Mouse (Mus musculus): ENCODE measurements around the gene Cox4i1. TPM values are rescaled to one million over a fixed set of nuclear protein-coding genes. Genes with fewer than 3 reads are reported as not detected.
A peak's percentile ranks its signal among the peaks of the same experiment; 100 is the strongest.

Gene Cox4i1
- polyA plus RNA-seq, 1 experiment = 728 TPM

DNA sequence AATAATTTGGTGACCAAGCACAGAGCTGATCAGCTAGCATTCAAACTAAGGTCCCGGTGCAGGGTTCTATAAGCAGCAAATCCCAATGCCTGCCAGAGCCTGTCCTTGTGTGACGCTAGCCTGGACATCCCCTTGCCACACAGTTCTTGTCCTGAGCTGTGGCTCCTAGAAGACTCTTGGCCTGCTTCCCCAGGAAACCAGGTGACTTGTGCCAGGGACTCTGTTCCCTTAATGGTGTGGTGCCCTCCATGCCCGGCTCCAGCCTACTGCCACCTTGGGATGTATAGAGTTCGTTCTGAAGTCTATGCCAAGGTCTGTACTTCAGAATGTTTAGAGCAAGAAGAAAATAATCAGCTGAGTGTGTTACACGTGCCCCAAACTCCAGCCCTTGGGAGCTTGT, 18.6 kb downstream of the Cox4i1 start:
- DNase-seq = no peak
- no peak overlapping the region for H3K4me3 ChIP-seq (replicated peaks; ENCODE audit: extremely low read depth, low read depth, low read length)
- no peaks in the 10 kb centered on the region for H3K4me1 ChIP-seq (ENCODE audit: control insufficient read depth, insufficient read depth, low read length)
- TF ChIP-seq CTCF (IDR thresholded peaks at IDR 0.05; ENCODE audit: insufficient read depth, low read length) (no peak), POLR2A (IDR thresholded peaks at IDR 0.05; ENCODE audit: borderline replicate concordance, extremely low read depth, low read depth, low read length) (no peak)
- WGBS = 81% methylated on average over 5 of the region's 5 CpGs

DNA sequence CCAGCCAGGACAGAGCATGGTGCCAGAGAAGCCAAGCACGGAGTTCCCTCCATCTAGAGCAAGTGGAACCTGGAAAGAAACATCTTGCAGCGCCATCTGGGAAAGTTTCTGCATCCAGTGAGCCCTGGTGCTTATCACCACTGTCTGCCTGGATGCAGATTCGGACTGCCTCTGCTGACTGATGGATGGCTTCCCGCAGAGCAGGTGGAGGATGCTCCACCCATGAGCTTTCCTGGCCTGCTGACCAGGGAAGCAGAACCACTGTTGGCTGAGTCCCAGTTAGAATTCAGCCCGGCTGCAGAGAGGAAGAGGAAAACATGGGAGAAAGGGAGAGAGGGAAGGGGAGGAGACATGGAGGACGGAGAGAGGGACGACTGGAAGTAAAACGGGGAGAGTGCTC, 19.8 kb downstream of the Cox4i1 start:
- 49% methylated on average over 8 of the region's 8 CpGs for WGBS
- no peak for DNase-seq
- TF ChIP-seq POLR2A (IDR thresholded peaks at IDR 0.05; ENCODE audit: borderline replicate concordance, extremely low read depth, low read depth, low read length) (no peak), CTCF (IDR thresholded peaks at IDR 0.05; ENCODE audit: insufficient read depth, low read length) (no peak)
- Histone ChIP-seq H3K4me3 (replicated peaks; ENCODE audit: extremely low read depth, low read depth, low read length) (no peak overlapping the region), H3K4me1 (ENCODE audit: control insufficient read depth, insufficient read depth, low read length) (no peaks in the 10 kb centered on the region)

DNA sequence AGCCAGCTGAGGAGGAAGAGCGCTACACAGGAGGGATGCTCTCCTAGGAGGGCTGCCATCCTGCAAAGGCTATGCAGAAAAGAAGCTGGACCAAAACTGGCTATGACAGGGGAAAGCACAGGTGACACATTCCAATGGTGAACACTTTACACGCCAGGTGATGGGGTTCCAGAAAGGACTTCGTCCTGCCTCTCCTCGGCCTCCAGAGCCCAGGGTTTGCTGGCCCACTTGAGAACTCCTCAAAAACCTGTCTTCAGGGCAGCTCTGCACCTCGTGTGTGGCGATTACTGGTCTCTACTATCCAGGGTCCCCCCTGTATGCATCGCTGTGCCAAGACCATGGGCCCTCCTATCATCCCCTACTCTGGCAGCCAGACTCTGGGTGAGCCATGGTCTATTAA, 20.5 kb downstream of the Cox4i1 start:
- 83% methylated on average over 7 of the region's 7 CpGs for WGBS
- no peaks in the 10 kb centered on the region for H3K4me1 ChIP-seq (ENCODE audit: control insufficient read depth, insufficient read depth, low read length)
- no peak overlapping the region for H3K4me3 ChIP-seq (replicated peaks; ENCODE audit: extremely low read depth, low read depth, low read length)
- TF ChIP-seq POLR2A (IDR thresholded peaks at IDR 0.05; ENCODE audit: borderline replicate concordance, extremely low read depth, low read depth, low read length) (no peak), CTCF (IDR thresholded peaks at IDR 0.05; ENCODE audit: insufficient read depth, low read length) (no peak)
- DNase-seq = no peak

DNA sequence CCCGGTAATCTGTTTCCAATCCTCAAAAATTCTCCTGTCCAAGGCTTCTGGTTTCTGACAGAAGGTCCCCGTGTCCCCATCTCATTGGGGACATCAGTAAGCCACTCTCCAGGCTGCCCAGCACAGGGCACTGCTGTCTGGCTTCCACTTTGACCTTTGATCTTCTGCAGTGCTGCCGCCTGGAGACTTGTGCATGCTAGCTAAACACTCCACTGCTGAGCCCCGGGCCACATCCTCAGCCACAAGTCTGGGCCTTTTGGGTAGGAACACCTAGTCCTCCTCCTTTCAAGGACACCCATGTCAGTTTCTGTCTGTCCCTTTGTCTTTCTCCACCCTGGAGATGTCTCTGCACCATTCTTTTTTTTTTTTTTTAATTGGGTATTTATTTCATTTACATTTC, 24.9 kb downstream of the Cox4i1 start:
- TF ChIP-seq CTCF (IDR thresholded peaks at IDR 0.05; ENCODE audit: insufficient read depth, low read length) (no peak), POLR2A (IDR thresholded peaks at IDR 0.05; ENCODE audit: borderline replicate concordance, extremely low read depth, low read depth, low read length) (no peak)
- WGBS = 65% methylated on average over 4 of the region's 4 CpGs
- no peak overlapping the region for H3K4me3 ChIP-seq (replicated peaks; ENCODE audit: extremely low read depth, low read depth, low read length)
- peaks cover 6% of the 10 kb centered on the region for H3K4me1 ChIP-seq (ENCODE audit: control insufficient read depth, insufficient read depth, low read length)
- DNase-seq = no peak

DNA sequence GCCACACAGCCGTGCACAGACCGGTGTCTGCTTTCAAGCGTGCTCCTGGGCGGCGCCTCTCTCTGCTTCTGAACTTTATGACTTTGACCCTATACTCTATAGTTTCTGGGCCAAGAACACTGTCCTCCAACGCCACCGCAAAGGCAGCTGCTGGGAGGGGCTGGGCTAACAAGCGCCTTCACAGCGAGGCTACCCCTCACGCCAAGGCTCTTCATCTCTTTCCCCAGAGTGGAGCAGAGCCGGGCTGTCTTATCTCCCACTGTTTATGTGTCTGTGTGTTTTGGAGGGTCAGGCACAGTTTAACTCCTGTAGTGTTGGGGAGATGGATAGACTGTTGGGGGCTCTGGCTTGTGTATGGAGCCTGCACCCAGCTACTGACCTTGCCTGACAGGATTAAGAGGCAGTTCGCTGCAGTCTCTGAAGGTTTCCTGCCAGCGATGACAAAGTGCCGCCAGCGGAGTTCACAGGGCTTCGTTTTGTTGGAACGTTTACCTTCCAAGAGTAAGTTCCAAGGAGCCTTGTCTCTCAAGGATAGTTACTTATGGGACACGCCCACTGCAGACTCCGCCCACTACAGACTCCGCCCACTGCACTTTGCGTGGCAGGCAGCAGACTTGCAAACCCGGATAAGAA, 26.0 kb downstream of the Cox4i1 start:
- H3K4me3 ChIP-seq (replicated peaks; ENCODE audit: extremely low read depth, low read depth, low read length) = no peak overlapping the region
- 26% methylated on average over 22 of the region's 22 CpGs for WGBS
- H3K4me1 ChIP-seq (ENCODE audit: control insufficient read depth, insufficient read depth, low read length) = peaks cover 6% of the 10 kb centered on the region
- TF ChIP-seq POLR2A (IDR thresholded peaks at IDR 0.05; ENCODE audit: borderline replicate concordance, extremely low read depth, low read depth, low read length) = no peak
- TF ChIP-seq CTCF (IDR thresholded peaks at IDR 0.05; ENCODE audit: insufficient read depth, low read length) = no peak
- no peak for DNase-seq

DNA sequence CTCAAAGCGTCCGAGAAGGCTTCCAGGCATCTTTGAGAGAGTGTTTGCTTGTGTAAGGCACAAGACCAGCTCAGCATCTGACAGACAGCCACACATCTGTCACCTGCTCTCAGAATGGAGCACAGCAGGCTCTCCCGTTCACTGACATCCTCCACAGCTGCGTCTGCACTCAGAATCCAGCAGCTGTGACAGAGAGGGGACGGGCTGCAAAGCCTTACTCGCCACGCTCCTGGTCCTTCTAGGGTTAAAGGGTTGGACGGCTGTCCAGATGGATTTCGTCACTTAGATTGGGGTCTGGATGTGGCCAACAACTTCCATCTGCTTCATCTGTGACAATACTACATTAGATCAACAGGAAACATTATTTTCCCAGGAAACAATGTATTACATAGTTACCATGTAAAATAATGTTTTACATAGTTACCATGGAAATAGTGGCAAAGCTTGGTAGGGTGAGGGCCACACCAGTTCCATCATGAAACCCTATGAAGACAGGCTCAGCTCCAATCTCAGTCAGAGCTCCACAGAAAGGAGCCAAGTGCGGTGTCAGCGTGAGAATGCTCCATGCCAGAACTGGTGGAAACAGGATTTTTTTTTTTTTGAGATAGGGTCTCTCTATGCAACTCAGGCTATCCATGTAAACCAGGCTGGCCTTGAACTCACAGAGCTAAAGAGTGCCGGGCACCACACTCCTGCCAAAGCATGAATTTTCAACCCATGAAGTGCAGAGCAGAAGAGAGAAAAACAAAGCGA, 28.6 kb downstream of the Cox4i1 start:
- no peak for TF ChIP-seq CTCF (IDR thresholded peaks at IDR 0.05; ENCODE audit: insufficient read depth, low read length)
- TF ChIP-seq POLR2A (IDR thresholded peaks at IDR 0.05; ENCODE audit: borderline replicate concordance, extremely low read depth, low read depth, low read length) = no peak
- WGBS = 35% methylated on average over 13 of the region's 13 CpGs
- no peak for DNase-seq
- peaks cover 10% of the 10 kb centered on the region for H3K4me1 ChIP-seq (ENCODE audit: control insufficient read depth, insufficient read depth, low read length)
- no peak overlapping the region for H3K4me3 ChIP-seq (replicated peaks; ENCODE audit: extremely low read depth, low read depth, low read length)

DNA sequence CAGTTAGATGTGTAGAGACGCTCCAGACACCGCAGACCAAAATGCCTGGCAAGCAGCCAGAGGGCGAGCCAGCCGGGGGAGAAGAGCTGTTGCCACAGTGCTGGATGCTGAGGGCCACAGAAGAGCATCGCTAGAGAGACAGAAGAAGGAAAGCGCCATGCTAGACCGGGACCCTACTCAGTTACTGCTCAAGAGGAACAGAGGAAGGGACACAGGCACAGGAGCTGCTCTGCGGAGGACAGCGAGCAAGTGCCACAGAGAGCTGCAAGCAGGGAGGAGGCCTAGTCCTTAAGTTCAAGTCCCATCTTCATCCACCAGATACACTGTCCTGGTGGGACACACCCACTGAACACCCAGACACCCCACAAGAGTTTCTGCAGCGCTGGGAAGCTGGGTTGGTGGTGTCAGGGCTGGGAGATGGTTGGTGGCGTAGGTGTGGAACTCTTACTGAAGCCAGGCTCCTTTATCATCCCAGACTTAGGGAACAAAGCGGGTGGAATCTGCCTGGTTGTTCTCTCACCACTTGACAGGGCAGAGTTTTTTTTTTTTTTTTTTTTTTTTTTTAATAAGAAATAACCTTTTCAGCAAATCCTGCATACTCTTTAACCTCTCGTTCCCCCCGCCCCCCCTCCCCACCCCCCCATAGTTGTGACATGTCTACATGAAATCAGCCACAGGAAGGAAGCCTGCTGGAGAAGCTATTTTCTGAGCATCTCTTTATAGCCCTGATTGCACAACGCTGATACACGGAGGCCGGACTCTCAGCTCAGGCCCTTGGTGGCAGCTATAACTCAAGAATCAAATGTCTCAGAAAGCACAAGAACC, 29.3 kb downstream of the Cox4i1 start:
- Histone ChIP-seq H3K4me3 (replicated peaks; ENCODE audit: extremely low read depth, low read depth, low read length) (no peak overlapping the region), H3K4me1 (ENCODE audit: control insufficient read depth, insufficient read depth, low read length) (peaks cover 10% of the 10 kb centered on the region)
- WGBS = 46% methylated on average over 17 of the region's 17 CpGs
- DNase-seq = no peak
- no peak for TF ChIP-seq POLR2A (IDR thresholded peaks at IDR 0.05; ENCODE audit: borderline replicate concordance, extremely low read depth, low read depth, low read length)
- TF ChIP-seq CTCF (IDR thresholded peaks at IDR 0.05; ENCODE audit: insufficient read depth, low read length) = no peak

DNA sequence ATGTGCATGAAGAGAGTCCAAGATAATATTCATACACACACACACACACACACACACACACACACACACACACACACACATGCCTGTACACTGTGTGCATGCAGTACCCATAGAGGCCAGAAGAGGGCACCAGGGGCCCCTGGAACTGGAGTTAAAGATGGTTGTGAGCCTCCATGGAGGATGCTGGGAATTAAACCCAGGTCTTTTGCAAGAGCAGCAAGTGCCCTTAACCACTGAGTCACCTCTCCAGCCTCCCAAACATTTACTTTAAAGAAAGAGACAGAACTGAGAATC, 29.9 kb downstream of the Cox4i1 start:
- DNase-seq = no peak
- TF ChIP-seq POLR2A (IDR thresholded peaks at IDR 0.05; ENCODE audit: borderline replicate concordance, extremely low read depth, low read depth, low read length) (no peak), CTCF (IDR thresholded peaks at IDR 0.05; ENCODE audit: insufficient read depth, low read length) (peak; percentile 18; the same call in 1 of the 2 replicates)
- Histone ChIP-seq H3K4me1 (ENCODE audit: control insufficient read depth, insufficient read depth, low read length) (peaks cover 10% of the 10 kb centered on the region), H3K4me3 (replicated peaks; ENCODE audit: extremely low read depth, low read depth, low read length) (no peak overlapping the region)

DNA sequence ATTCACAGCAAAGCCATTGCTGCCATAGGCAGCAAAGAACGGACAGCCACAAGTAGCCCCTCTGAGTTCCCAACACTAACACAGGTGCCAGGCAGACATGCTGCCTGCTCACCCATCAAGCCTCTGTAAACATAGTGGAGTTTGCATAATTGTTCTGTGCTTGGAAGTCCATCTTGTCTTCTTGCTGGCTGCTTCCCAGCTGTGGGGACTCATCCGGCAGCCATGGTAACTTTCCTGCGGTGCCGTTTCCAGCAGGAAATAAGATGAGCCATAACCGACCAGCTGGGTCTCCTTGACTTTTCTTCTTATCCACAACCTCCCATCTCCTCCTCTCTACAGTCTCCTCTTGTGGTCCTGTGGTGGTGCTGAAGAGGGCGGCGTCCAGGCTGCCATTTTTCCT, 30.4 kb downstream of the Cox4i1 start:
- TF ChIP-seq POLR2A (IDR thresholded peaks at IDR 0.05; ENCODE audit: borderline replicate concordance, extremely low read depth, low read depth, low read length) (no peak), CTCF (IDR thresholded peaks at IDR 0.05; ENCODE audit: insufficient read depth, low read length) (no peak)
- WGBS = 51% methylated on average over 7 of the region's 7 CpGs
- no peak overlapping the region for H3K4me3 ChIP-seq (replicated peaks; ENCODE audit: extremely low read depth, low read depth, low read length)
- peaks cover 10% of the 10 kb centered on the region for H3K4me1 ChIP-seq (ENCODE audit: control insufficient read depth, insufficient read depth, low read length)
- no peak for DNase-seq
